Mouse (Mus musculus): Measurements from ENCODE around the gene Gm6657. TPM values are rescaled to one million over a fixed set of nuclear protein-coding genes. Genes with fewer than 3 reads are reported as not detected.
A peak's percentile ranks its signal among the peaks of the same experiment; 100 is the strongest.

Gm6657 gene
- total and polyA plus RNA-seq, 3 experiments: not detected

GRCm38 (mm10) chr12:78219191-78219825, 25.3 kb downstream of the Gm6657 start:
- Histone ChIP-seq H3K4me1 (ENCODE audit: insufficient read depth, low read depth, low read length) (peaks cover 3% of the 10 kb centered on the region), H3K4me3 (ENCODE audit: low read depth, low read length) (no peak overlapping the region), H3K27me3 (ENCODE audit: insufficient read depth, low read length) (no peaks in the 10 kb centered on the region), H3K9me3 (replicated peaks) (no peaks in the 10 kb centered on the region), H3K36me3 (replicated peaks) (peaks cover 3% of the 10 kb centered on the region)
- no peak for ATAC-seq (ENCODE audit: extremely low read depth, insufficient number of reproducible peaks, low FRiP score, poor library complexity, severe bottlenecking)
- DNase-seq (ENCODE audit: low spot score): no peak
- no peak for TF ChIP-seq POLR2AphosphoS5 (IDR thresholded peaks at IDR 0.05; ENCODE audit: insufficient replicate concordance, low read depth, low read length)
- TF ChIP-seq CTCF (IDR thresholded peaks at IDR 0.05; ENCODE audit: low read depth, low read length): no peak

GRCm38 (mm10) chr12:78225707-78226518, 31.9 kb downstream of the Gm6657 start, which contains the start of gene Gphn:
Gene Gphn (plus strand): TSS chr12:78226379.
- peak; percentile 79 for ATAC-seq (ENCODE audit: extremely low read depth, insufficient number of reproducible peaks, low FRiP score, poor library complexity, severe bottlenecking)

GRCm38 (mm10) chr12:78226519-78226875, 32.5 kb downstream of the Gm6657 start:
- DNase-seq (ENCODE audit: low spot score) (peak; percentile 85), ATAC-seq (ENCODE audit: extremely low read depth, insufficient number of reproducible peaks, low FRiP score, poor library complexity, severe bottlenecking) (peak; percentile 16; the same call in 1 of the 2 replicates)
- Histone ChIP-seq H3K4me1 (ENCODE audit: insufficient read depth, low read depth, low read length) (peaks cover 26% of the 10 kb centered on the region), H3K9me3 (replicated peaks) (no peaks in the 10 kb centered on the region), H3K36me3 (replicated peaks) (peaks cover 3% of the 10 kb centered on the region), H3K4me3 (ENCODE audit: low read depth, low read length) (peak overlapping the region; percentile 99), H3K27me3 (ENCODE audit: insufficient read depth, low read length) (no peaks in the 10 kb centered on the region)
- TF ChIP-seq CTCF (IDR thresholded peaks at IDR 0.05; ENCODE audit: low read depth, low read length) (no peak), GATA2 (IDR thresholded peaks at IDR 0.05; ENCODE audit: borderline replicate concordance, low read depth, low read length) (no peak), GATA1 (IDR thresholded peaks at IDR 0.05; ENCODE audit: borderline replicate concordance, low read length) (no peak), TAL1 (conservative IDR thresholded peaks at IDR 0.05; ENCODE audit: low read depth, low read length) (no peak), POLR2AphosphoS5 (IDR thresholded peaks at IDR 0.05; ENCODE audit: insufficient replicate concordance, low read depth, low read length) (no peak)

More at GRCm38 (mm10) chr12:78225707-78226518, 31.9 kb downstream of the Gm6657 start, which contains the start of gene Gphn:
- TF ChIP-seq GATA2 (IDR thresholded peaks at IDR 0.05; ENCODE audit: borderline replicate concordance, low read depth, low read length): no peak
- no peak for TF ChIP-seq TAL1 (conservative IDR thresholded peaks at IDR 0.05; ENCODE audit: low read depth, low read length)
- TF ChIP-seq CTCF (IDR thresholded peaks at IDR 0.05; ENCODE audit: low read depth, low read length): no peak
- no peak; the same call in 1 of the 2 replicates for TF ChIP-seq POLR2AphosphoS5 (IDR thresholded peaks at IDR 0.05; ENCODE audit: insufficient replicate concordance, low read depth, low read length)
- no peak for TF ChIP-seq GATA1 (IDR thresholded peaks at IDR 0.05; ENCODE audit: borderline replicate concordance, low read length)
- H3K27me3 ChIP-seq (ENCODE audit: insufficient read depth, low read length): no peaks in the 10 kb centered on the region
- DNase-seq (ENCODE audit: low spot score): peak; percentile 89
- H3K9me3 ChIP-seq (replicated peaks): no peaks in the 10 kb centered on the region
- H3K4me3 ChIP-seq (ENCODE audit: low read depth, low read length): peak within 1 kb of the TSS; percentile 99
- H3K4me1 ChIP-seq (ENCODE audit: insufficient read depth, low read depth, low read length): peaks cover 26% of the 10 kb centered on the region
- H3K36me3 ChIP-seq (replicated peaks): peaks cover 3% of the 10 kb centered on the region

- ATAC-seq (ENCODE audit: extremely low read depth, insufficient number of reproducible peaks, low FRiP score, poor library complexity, severe bottlenecking) (no peak), DNase-seq (ENCODE audit: low spot score) (peak; percentile 65)
- TF ChIP-seq TAL1 (conservative IDR thresholded peaks at IDR 0.05; ENCODE audit: low read depth, low read length) (no peak), GATA1 (IDR thresholded peaks at IDR 0.05; ENCODE audit: borderline replicate concordance, low read length) (no peak)
- Histone ChIP-seq H3K36me3 (replicated peaks) (peaks cover 3% of the 10 kb centered on the region), H3K9me3 (replicated peaks) (no peaks in the 10 kb centered on the region), H3K4me3 (ENCODE audit: low read depth, low read length) (peak overlapping the region; percentile 99), H3K27me3 (ENCODE audit: insufficient read depth, low read length) (no peaks in the 10 kb centered on the region), H3K4me1 (ENCODE audit: insufficient read depth, low read depth, low read length) (peaks cover 26% of the 10 kb centered on the region)
Observed at GRCm38 (mm10) chr12:78227021-78227932, 33.2 kb downstream of the Gm6657 start.

GRCm38 (mm10) chr12:78228139-78228538, 34.1 kb downstream of the Gm6657 start:
- ATAC-seq (ENCODE audit: extremely low read depth, insufficient number of reproducible peaks, low FRiP score, poor library complexity, severe bottlenecking) (no peak), DNase-seq (ENCODE audit: low spot score) (no peak)
- Histone ChIP-seq H3K27me3 (ENCODE audit: insufficient read depth, low read length) (no peaks in the 10 kb centered on the region), H3K4me1 (ENCODE audit: insufficient read depth, low read depth, low read length) (peaks cover 26% of the 10 kb centered on the region), H3K9me3 (replicated peaks) (no peaks in the 10 kb centered on the region), H3K36me3 (replicated peaks) (peaks cover 3% of the 10 kb centered on the region), H3K4me3 (ENCODE audit: low read depth, low read length) (no peak overlapping the region; the same call in 1 of the 2 replicates)
- no peak for TF ChIP-seq GATA1 (IDR thresholded peaks at IDR 0.05; ENCODE audit: borderline replicate concordance, low read length)
- TF ChIP-seq POLR2AphosphoS5 (IDR thresholded peaks at IDR 0.05; ENCODE audit: insufficient replicate concordance, low read depth, low read length): no peak
- TF ChIP-seq TAL1 (conservative IDR thresholded peaks at IDR 0.05; ENCODE audit: low read depth, low read length): no peak
- no peak for TF ChIP-seq CTCF (IDR thresholded peaks at IDR 0.05; ENCODE audit: low read depth, low read length)
- no peak for TF ChIP-seq GATA2 (IDR thresholded peaks at IDR 0.05; ENCODE audit: borderline replicate concordance, low read depth, low read length)

- TF ChIP-seq GATA1 (IDR thresholded peaks at IDR 0.05; ENCODE audit: borderline replicate concordance, low read length) (no peak), TAL1 (conservative IDR thresholded peaks at IDR 0.05; ENCODE audit: low read depth, low read length) (no peak), CTCF (IDR thresholded peaks at IDR 0.05; ENCODE audit: low read depth, low read length) (no peak), POLR2AphosphoS5 (IDR thresholded peaks at IDR 0.05; ENCODE audit: insufficient replicate concordance, low read depth, low read length) (no peak), GATA2 (IDR thresholded peaks at IDR 0.05; ENCODE audit: borderline replicate concordance, low read depth, low read length) (no peak)
- H3K4me1 ChIP-seq (ENCODE audit: insufficient read depth, low read depth, low read length): peaks cover 12% of the 10 kb centered on the region
Observed at GRCm38 (mm10) chr12:78232560-78232959, 38.5 kb downstream of the Gm6657 start.

More at GRCm38 (mm10) chr12:78232560-78232959, 38.5 kb downstream of the Gm6657 start:
- ATAC-seq (ENCODE audit: extremely low read depth, insufficient number of reproducible peaks, low FRiP score, poor library complexity, severe bottlenecking): no peak
- Histone ChIP-seq H3K27me3 (ENCODE audit: insufficient read depth, low read length) (no peaks in the 10 kb centered on the region), H3K4me3 (ENCODE audit: low read depth, low read length) (no peak overlapping the region), H3K36me3 (replicated peaks) (peaks cover 11% of the 10 kb centered on the region), H3K9me3 (replicated peaks) (no peaks in the 10 kb centered on the region)
- no peak for DNase-seq (ENCODE audit: low spot score)
